Mouse (Mus musculus) layer of hippocampus, postnatal 36 days (tissue): ENCODE data around the gene Magi1. TPM values are rescaled to one million over a fixed set of nuclear protein-coding genes. Genes with fewer than 3 reads are reported as not detected.
"Not testable (repeated sequence)": the region's sequence is repeated elsewhere in the genome, so short reads cannot be mapped to it uniquely, and the experiment has no call there.

Experiments
- DNase-seq, 2 experiments: peaks; one replicate each; pipeline ENCODE4 v3.0.0; 2022
- total RNA-seq, 2 experiments: library from RNA; stranded (reverse); gene quantifications; 2 replicates each; pipeline ENCODE4 v1.2.3; 2021

The Magi1 gene
- total RNA-seq, 2 experiments from 2014 or later, result 45.5 to 53.7 TPM

DNA sequence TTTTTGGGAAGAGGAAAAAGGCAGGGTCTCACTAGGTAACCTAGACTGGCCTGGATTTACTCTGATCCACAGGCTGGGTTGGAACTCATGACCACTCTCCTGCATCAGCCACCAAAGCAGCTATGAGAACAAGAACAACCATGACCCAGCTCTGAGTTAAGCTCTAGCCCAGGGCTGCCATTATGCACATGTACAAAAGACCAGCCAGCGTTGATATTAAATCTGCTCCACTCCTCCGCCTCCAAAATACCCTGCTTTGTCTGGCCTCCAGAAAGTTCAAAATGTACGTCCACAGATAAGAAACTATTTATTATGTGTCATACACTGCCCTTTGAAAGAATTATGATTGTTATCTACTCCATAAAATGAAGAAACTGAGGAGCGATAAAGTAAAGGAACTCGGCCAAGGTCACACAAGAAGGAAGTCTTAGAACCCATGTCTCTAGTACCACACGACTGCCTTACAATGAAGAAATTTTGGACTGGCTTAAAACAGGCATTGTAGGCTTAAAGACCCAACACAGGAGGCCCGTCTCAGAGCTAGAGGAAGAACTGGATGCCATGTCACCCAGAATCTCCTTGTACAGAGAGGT lies 223.0 kb downstream of the Magi1 start:
- DNase-seq, result no peak

DNA sequence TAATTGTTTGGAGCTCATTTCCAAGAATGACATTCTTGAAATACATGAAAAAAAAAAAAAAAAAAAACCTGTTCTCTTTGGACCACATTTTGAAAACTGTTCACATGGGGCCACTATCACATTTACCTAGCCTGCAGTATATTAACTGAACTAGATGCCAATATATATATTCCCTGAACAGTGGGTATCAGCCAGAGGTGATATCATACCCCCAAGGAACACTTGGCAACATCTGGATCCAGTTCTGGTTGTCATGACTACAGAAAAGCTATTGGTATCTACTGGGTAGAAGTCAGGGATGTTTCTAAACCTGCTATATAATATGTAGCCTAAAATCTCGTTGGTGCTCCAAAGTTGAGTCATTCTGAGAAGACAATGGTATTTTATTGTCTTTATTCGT lies 224.6 kb downstream of the Magi1 start:
- no peak for DNase-seq

DNA sequence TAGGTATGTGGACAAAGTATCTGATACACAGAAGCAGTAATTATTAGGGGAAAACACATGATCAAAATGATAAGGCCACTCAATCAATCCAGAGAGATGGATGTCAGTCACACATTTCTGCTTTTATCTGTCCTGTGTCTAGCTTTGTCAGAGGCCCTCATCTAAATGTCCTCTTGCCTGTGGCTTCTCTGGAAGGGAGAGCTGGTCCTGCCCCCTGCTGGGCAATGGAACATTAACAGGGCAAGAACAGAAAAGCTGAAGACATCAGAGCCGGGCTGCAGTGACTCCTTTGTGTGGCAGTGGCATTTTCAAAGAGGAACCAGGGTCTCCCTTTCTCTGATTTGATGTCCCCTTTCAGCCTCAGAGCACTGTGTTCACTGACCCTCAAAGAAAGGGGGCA lies 229.8 kb downstream of the Magi1 start:
- peak; percentile 34 to 41 for DNase-seq

DNA sequence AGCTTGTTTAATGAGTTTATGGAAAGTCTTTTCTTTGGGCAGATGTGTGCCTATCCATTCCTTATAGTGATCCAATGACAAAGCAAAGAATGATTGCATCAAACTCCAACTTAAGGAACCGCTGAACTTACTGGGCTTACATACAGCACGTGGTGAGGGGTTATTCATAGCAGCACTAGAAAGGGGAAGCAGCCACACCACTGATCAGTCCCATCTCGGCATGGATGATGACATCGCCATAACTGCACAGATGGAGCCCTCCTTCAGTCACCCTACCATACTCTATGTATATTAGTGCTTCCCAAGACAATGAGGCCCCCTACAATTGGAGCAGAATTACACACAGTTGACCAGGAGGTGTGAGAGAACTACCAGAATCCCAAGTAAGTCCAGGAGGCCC lies 238.5 kb downstream of the Magi1 start:
- no peak for DNase-seq

DNA sequence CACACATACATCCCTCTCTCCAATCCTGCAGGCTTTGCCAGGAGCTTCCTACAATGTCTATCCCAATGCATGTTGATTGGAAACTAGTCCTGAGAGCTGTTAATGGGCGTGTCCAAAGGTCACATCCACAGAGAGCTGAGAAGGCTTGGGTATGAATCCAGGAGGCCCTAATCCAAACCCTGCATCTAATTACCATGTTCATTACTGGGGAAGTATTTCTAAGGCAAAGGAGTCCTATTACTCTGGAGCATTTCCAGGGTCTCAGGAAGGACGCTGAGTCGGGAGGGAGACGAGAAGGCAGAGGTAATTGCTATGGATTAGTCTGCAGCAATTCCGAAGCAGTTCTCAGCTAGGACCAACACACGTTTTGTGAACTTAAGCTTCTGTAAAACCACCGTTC lies 240.3 kb downstream of the Magi1 start:
- no peak for DNase-seq

DNA sequence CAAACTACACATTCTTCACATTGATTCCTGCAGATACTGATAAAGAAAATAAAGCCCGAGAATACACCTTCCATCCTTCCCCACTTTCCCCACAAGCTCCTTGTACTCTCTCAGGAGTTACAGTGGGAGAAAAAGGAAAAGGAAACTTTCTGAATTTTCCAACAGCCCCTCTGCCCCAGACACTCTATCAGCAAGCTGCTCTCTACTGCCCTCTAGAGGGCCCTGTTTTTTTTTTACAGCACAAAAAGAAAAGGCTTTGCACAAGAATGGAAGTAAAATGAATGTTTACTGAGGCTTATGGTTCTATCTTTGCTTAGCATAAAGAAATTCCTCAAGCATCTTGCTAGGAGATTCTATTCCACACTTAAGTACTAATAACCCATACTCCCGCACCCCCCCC lies 243.6 kb downstream of the Magi1 start:
- DNase-seq, result peak in 1 of 2 experiments; percentile 10

DNA sequence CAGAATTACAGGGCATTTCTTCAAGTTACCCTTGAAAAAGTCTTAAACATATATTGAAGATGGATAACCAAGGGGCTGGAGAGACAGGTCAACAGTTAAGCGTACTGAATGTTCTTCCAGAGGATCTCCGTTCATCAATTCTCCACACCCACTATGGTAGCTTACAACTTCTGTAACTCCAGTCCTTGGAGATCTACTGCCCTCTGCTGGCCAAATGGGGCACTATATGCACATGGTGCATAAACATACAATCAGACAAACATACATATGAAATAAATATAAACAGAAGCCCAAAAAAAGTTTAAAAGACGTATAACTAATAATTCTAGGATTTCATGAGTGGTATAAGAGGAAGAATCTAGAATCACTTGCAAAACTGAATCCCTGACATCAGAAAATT lies 244.8 kb downstream of the Magi1 start:
- no peak for DNase-seq

DNA sequence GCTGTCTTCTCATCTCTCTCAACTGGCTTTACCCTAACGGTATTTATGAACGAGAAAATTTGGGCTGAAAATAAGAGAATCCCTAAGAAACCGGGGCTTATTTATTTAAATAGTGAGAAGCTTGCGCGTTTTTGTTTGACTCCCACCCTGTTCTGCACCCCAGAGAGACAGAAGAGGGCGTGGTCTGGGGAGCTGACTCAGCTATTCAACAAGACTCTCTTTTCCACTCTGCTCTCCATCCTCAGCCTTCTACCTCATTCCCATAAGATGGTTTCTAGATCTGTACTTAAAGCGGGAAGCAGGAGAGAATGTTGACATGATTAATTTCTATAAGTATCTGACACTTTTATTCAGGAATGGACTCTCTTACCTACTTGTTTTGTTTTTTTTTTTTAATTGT lies 247.2 kb downstream of the Magi1 start:
- no peak for DNase-seq

DNA sequence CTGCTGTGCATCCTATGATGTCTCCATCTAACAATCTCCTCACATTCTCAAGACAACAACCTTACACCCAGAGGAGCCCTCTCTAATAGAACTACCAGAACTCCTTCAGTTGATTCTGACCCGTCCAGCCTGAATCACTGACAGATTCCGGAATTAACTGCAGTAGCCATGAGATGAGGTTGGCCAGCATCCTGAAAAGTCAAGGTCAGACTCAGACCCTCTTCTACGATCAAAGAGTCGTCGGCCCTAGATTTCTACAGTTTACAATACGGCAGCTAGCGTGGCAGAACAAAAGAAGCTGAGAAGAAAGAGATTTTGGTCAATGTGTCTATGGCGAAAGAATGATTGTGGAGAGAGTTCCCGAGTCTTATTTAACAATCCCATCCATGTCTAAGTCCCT lies 257.4 kb downstream of the Magi1 start:
- no peak for DNase-seq

DNA sequence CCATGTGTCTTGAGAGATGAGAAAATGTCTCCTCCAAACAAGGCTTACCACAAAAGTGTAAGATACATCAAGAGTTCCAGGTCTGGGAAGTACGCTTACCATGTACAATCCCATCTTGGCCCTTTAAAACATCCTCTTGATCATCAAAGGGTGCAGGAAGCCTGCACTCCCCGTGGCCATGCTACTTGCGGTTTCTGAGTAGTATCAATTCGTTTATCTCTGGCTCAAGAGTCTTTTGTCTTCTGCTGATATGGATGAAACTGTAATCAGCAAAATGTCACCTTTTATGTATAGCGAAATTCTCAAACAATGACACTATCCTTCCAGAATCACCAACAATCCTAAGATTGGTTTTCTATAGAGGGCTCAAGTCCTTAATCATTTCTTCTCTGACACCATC lies 261.3 kb downstream of the Magi1 start:
- no peak for DNase-seq

DNA sequence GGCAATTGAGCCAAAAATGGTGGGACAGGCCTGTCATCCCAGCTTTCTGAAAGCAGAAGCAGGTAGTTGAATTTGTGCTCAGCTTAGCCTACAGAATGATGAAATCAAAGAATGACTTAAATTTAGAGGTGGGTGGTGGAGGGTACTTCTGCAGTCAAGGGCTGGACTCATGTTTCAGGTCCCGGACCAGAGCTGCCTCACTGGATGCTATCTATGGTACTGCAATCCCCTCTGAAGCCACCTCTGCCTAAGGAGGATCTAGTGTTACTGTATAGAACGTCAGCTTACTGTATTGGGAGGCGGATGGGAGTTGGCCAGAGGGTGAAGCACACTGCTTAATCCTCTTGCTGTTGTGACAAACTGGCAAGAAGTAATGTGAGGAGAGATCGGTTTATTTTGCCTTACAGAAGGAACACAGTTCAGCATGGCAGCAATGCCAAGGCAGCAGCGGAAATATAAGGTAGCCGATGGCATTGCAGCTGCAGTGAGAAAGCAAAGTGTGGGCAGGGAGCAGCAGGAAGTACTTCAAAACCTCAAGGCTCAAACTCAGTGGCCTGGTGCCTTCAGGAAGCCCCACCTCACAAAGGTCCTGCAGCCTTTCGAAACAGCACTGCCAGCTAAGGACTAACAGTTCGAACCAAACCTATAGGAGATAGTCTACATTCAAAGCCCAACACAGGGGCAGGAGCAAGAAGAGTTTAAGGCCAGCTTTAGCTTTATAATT lies 262.3 kb downstream of the Magi1 start:
- DNase-seq, result no peak

DNA sequence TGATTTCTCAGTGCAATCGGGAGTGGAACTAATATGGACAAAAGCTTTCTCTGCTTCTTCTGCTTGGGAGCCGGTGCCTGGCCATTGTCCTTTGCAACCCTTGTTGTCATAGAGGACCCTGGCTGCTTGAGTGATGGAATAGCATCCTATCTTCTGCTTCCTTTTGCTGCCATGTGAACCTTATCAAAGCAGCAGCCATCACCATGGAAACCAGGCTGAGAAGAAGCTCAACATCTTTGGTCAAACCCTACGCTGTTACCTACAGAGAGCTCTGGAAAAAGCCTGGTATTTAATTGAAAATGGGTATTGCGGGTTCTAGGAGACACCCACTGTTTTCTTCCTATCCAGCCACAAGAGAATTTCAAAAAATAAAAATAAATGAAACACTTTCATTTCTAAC lies 263.2 kb downstream of the Magi1 start:
- no peak for DNase-seq

DNA sequence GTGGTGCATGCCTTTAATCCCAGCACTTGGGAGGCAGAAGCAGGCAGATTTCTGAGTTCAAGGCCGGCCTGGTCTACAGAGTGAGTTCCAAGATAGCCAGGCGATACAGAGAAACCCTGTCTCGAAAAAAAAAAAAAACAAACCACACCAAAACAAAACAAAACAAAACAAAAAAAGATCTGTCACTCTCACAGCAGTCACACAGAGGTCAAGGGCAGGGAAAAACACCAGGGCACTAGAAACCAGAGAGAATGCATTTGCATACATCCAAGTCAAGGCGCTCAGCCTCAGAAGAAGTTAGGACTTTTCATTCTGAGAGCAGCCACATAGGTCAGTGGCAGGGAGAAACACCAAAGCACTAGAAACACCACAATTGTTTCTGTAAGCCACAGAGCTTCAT lies 263.8 kb downstream of the Magi1 start:
- no peak for DNase-seq

DNA sequence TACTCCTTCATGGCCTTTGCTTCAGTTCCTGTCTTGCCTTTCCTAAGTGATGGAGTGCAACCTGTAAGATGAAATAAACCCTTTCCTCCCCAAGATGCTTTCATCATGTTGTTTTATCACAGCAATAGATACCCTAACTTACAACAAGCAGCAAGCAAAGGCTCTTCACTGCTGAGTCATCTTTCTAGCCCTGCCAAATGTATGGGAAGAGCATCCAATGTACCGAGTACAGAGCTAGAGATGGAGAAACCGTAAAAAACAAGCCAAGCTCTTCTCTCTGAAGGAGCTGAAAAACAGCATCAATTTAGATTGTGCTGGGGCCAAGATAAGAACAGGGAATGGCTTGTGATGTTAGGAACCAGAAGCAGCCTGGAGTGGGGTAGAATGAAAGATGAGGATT lies 270.0 kb downstream of the Magi1 start:
- DNase-seq, result no peak

DNA sequence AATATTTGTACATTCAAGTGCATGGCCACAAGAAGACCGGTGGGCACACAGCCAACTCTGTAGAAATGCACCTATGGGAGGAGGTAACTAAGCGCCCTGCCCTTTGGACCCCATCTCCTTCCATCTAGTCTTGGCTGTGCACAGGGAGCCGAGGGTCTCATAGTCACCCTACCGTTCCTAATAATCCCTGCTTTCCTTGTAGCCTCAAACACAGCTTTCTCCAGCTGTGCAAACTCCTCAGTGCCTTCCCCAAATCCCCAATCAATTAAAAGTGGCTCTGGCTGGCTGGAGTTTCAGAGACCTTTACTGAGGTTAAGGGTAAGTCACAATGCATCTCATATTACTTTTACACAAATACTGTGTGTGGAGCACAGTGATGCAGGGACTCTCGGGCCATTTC lies 271.8 kb downstream of the Magi1 start:
- no peak for DNase-seq

DNA sequence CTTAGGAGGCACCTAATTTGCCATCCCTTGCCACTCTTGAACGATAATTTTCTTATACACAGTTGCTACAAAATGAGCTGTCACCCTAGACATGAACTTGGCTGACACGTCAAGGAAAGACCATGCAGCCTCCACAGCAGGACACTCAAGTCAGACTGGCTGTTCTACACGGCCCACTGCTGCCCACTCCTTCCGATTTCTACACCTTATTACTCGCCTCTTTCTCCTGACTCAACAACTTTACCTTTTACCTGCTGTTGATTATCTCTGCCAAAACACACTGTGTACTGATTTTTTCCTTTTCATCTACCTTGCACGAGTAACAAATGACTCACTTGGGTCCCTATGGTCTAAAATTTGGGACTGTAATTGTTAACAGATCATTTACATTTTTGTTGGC lies 272.2 kb downstream of the Magi1 start:
- no peak for DNase-seq

DNA sequence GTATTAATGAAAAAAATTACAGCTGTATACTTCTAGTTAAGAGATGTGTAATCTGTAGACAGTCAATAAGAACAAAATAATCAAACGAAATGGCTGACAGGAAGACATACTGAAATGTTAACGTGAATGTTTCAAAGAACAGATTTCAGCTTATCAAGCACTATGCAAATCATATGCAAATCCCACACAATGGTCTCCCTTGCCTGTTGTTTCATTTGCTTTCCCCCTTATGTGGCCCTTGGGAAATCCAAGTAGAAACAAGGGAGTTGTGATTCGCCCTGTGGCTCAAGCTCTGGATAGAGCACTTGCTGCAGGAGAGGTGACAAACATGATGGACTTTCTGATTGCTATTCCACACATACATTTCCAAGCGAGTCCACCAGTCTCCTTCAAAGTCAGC lies 275.1 kb downstream of the Magi1 start:
- DNase-seq, result no peak

DNA sequence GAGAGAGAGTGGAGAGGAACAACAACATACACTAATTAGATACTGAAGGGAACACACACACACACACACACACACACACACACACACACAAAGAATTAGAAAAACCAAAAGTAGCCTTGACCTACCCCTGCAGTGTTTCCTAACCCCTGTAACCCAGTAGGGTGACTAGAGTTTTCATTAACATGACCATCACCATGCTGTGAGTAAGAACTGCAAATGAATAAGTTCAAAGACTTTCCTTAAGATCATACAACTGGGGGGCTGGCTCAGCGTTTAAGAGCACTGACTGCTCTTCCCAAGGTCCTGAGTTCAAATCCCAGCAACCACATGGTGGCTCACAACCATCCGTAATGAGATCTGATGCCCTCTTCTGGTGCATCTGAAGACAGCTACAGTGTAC lies 280.1 kb downstream of the Magi1 start:
- DNase-seq, result not testable (repeated sequence)

DNA sequence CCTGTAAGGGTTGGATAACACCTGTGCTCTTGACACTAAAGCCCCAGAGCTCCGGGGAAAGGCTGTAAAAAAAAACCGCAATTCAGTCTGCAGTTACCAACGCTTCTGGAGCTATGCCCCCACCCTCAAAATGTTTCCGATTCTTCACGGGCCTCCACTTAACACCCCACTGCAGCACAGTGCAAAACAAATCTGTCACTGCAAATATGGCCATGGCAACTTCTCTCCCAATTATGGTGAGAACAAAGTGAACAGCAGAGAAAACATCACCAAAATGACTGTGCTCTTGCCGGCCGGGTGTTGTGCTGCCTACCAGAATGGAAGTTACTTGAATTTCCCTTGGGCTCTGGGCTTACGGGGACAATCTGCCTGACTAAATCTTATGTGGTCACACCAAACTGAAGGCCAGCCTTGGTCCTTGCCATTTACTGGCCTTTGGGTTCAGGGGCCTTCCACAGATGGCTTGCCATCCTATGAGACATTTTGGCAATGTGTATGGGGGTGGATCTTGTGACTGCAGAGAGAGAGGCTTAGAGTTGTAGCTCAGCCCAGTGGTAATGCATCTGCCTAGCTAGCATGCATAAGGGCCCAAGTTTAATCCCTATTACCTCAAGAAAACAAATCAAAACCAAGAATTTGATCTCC lies 286.8 kb downstream of the Magi1 start:
- DNase-seq, result peak; percentile 21 to 37

DNA sequence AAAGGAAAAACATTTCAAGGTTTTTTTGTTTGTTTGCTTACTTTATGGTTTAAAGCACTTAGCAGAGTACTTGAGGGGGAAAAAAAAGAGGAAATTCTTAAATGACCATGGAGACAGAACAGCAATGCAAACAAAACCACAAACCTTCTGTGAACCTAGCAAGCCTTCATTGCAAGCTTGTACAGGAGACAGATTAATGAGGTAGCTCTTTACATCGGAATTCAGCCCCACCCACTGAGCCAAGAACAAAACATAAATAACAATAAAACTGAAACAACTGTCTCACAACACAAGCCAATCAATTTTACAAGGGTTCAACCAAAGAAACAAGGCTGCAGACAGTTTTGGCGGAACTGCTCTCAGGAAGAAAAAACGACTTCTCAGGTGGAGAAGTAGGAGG lies 296.2 kb downstream of the Magi1 start:
- no peak for DNase-seq

DNA sequence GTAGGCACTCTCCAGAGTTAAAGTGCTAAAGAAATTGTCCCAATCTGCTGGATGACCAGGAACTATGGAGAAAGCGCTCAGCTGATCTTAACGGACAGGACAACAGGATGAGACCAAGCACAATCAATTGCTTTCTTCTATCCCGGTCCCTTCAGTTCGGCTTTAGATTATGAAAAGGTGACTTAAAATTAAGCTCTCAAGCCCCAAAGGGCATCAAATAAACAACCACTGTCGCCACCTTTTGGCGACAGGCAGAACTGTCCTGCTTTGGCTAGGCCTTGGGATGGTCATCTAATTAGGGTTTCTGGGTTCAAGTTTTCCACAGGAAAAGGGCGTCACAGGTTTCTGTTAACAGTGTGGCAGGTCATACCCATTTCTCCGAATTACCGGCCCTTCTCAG lies 298.6 kb downstream of the Magi1 start:
- peak; percentile 18 to 34 for DNase-seq

DNA sequence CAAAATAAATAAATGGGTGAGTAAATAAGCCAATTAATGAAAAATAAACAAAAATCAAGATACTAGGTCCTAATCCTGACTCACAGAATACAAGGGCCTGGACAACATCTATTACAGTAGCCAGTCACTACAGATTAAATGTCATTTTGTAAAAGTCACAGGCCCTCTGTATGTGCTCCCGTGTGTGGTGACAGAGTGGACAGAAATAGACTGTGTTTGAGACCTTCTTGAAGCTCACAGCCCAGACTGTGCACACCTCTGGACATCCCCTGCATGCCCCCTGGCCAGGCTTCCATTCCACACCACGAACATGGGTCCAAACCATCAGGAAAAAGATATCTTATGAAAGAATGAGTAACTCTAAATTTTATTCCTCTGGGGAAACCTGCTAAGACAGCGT lies 300.2 kb downstream of the Magi1 start:
- DNase-seq, result no peak

DNA sequence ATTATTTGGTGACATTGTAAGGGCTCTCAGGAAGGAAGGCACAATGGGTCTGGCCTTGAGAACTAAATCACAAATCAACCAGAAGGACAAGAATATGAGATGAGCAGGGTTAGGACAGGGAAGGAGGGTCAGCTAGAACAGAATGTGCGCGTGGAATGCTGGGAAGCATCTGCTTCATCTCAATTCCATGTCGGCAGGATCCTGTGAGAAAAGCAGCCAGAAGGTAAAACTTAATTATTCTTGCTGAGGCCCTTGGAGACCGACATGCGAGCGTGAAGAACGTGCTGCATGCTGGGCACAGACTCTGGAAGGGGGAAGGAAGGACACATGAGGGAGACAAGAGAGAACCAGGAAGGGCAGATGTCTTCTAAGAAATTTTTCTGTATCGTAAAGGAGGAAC lies 302.5 kb downstream of the Magi1 start:
- no peak for DNase-seq

DNA sequence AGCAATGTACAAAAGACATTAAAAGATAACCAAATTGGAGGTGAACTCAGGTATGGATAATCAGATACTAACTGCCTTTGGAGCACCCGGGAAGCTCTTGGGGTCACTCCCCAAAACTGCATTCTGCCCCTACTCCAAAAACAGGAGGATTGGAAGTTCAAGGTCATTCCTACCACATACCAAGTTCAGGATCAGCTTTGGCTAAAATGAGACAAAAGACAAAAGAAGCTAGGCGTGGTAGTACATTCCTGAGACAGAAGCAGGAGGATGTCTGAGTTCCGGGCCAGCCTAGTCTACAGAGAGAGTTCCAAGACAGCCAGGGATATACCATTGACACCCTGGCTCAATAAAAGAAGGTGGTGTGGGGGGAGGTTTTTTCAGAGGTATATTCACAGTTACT lies 304.5 kb downstream of the Magi1 start:
- no peak for DNase-seq
